Mouse (Mus musculus) T-helper 17 cell (primary cell): ENCODE measurements at regions not wholly inside any gene's neighbourhood (a gene's known extent, or its start where the extent isn't known, plus 50 kb on each side); places are given as distances from the start of the nearest gene placed in this dataset.

Experiments used
- in situ Hi-C, 2 experiments: fragments of 300-600 bp; cut with MboI, MseI; formaldehyde crosslinking; loops; 1 replicate in 1 of 2; 2 replicates in 1 of 2; pipeline ENCODE4 v1.15.1; 2025; ENCODE audit warnings: high pct_unique_total_duplicates in 2 of 2

GRCm38 (mm10) chr6:117612421-117612820 lies 228.6 kb upstream of the Zfp637 start:
- in situ Hi-C loops: no loop called here

- in situ Hi-C loops: no loop called here
These were observed 227.2 kb upstream of the Zfp637 start for GRCm38 (mm10) chr6:117613656-117614350.

GRCm38 (mm10) chr6:117614386-117614785 lies 226.6 kb upstream of the Zfp637 start:
- in situ Hi-C loops: no loop called here

- in situ Hi-C loops: no loop called here
These were observed 223.8 kb upstream of the Zfp637 start for GRCm38 (mm10) chr6:117617168-117617567.

GRCm38 (mm10) chr6:117617951-117618350 lies 223.0 kb upstream of the Zfp637 start:
- in situ Hi-C loops: no loop called here

- in situ Hi-C loops: no loop called here
These were observed 221.4 kb upstream of the Zfp637 start for GRCm38 (mm10) chr6:117619606-117620005.

- in situ Hi-C loops: no loop called here
These were observed 218.5 kb upstream of the Zfp637 start for GRCm38 (mm10) chr6:117622446-117622845.

GRCm38 (mm10) chr6:117622946-117623345 lies 218.0 kb upstream of the Zfp637 start:
- in situ Hi-C loops: no loop called here

- in situ Hi-C loops: no loop called here
These were observed 215.3 kb upstream of the Zfp637 start for GRCm38 (mm10) chr6:117625716-117626115.

GRCm38 (mm10) chr6:117627461-117627860 lies 213.5 kb upstream of the Zfp637 start:
- in situ Hi-C loops: no loop called here

- in situ Hi-C loops: no loop called here
These were observed 194.4 kb upstream of the Zfp637 start for GRCm38 (mm10) chr6:117646628-117647027.

- in situ Hi-C loops: no loop called here
These were observed 190.4 kb upstream of the Zfp637 start for GRCm38 (mm10) chr6:117650541-117650940.

- in situ Hi-C loops: no loop called here
These were observed 189.4 kb upstream of the Zfp637 start for GRCm38 (mm10) chr6:117651551-117651950.

- in situ Hi-C loops: no loop called here
These were observed 189.0 kb upstream of the Zfp637 start for GRCm38 (mm10) chr6:117652012-117652411.

- in situ Hi-C loops: no loop called here
These were observed 188.1 kb upstream of the Zfp637 start for GRCm38 (mm10) chr6:117652917-117653316.

GRCm38 (mm10) chr6:117653886-117654425 lies 187.0 kb upstream of the Zfp637 start:
- in situ Hi-C loops: no loop called here

GRCm38 (mm10) chr6:117655986-117656385 lies 185.0 kb upstream of the Zfp637 start:
- in situ Hi-C loops: loop anchor here in 1 of 2 experiments (5.0 kb wide), 1 partner anchor 166 kb away; no protein-coding TSS in a partner anchor

- in situ Hi-C loops: no loop called here
These were observed 180.4 kb upstream of the Zfp637 start for GRCm38 (mm10) chr6:117660576-117660975.

GRCm38 (mm10) chr6:117662635-117663034 lies 178.3 kb upstream of the Zfp637 start:
- in situ Hi-C loops: no loop called here

- in situ Hi-C loops: loop anchor here in 1 of 2 experiments (5.0 kb wide), 1 partner anchor 152 kb away; no protein-coding TSS in a partner anchor
These were observed 170.6 kb upstream of the Zfp637 start for GRCm38 (mm10) chr6:117670337-117670736.

GRCm38 (mm10) chr6:117670792-117671525 lies 170.0 kb upstream of the Zfp637 start:
- in situ Hi-C loops: loop anchor here in 1 of 2 experiments (5.0 kb wide), 1 partner anchor 151 kb away; no protein-coding TSS in a partner anchor

- in situ Hi-C loops: no loop called here
These were observed 165.8 kb upstream of the Zfp637 start for GRCm38 (mm10) chr6:117675059-117675800.
